Mouse (Mus musculus) heart, adult 2 months (tissue): Measurements from ENCODE around the gene Rassf10.

Experiments used
- CTCF ChIP-seq: fragments of 200-600 bp; IDR thresholded peaks from 2 replicates; pipeline ENCODE4 v1.8.1; 2022; ENCODE audit warnings: antibody characterized with exemption, mild to moderate bottlenecking, moderate library complexity
- POLR2A ChIP-seq: fragments of 200-500 bp; IDR thresholded peaks from 2 replicates; pipeline ENCODE4 v1.6.1; 2011; ENCODE audit warnings: mild to moderate bottlenecking, low read depth, low read length, control low read depth; ENCODE audit not compliant: insufficient read depth

DNA sequence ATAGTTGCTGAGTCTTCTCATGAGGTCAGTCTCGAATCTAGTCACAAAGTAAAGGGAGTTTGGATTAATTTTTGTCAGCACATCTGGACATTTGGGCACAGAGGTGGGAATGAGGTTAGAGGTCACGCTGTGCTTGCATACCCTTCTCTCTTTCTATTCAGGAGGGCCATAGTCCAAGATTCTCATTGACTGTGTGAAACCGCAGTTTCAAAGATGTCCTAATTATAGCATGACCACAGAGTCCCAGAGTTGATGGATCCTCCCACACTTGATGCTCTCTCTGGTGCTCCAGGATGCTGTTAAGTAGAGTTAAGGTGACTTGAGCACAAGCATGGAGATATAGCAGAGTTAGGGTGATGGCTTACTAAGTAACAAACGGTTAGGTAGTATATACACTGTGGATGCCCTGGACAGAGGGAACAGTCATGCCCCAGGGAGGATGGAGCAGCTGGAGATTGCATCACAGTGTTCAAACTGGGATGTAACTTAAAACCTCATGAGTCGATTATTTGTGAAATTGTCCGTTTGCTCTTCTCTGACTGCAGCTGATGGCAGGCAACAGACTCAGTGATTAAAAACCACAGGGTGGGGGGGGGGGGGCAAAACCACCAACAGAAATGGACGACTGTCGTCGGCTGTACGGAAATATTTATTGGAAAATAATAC, 36.0 kb upstream of the Rassf10 start:
- TF ChIP-seq POLR2A (no peak), CTCF (no peak)
